Mouse (Mus musculus): ENCODE data around the gene Txn2.
A peak's percentile ranks its signal among the peaks of the same experiment; 100 is the strongest.

Gene Txn2

GRCm38 (mm10) chr15:77928673-77929331, at the start of gene Txn2:
Gene Txn2, minus strand, starts transcription at chr15:77929006.
- DNase-seq (ENCODE audit: low spot score) = peak; percentile 99

- no peak for DNase-seq (ENCODE audit: low spot score)
These were observed 48.9 kb upstream of the Txn2 start for GRCm38 (mm10) chr15:77977663-77978062.

GRCm38 (mm10) chr15:77974165-77974841, 45.5 kb upstream of the Txn2 start:
- no peak for DNase-seq (ENCODE audit: low spot score)

DNA sequence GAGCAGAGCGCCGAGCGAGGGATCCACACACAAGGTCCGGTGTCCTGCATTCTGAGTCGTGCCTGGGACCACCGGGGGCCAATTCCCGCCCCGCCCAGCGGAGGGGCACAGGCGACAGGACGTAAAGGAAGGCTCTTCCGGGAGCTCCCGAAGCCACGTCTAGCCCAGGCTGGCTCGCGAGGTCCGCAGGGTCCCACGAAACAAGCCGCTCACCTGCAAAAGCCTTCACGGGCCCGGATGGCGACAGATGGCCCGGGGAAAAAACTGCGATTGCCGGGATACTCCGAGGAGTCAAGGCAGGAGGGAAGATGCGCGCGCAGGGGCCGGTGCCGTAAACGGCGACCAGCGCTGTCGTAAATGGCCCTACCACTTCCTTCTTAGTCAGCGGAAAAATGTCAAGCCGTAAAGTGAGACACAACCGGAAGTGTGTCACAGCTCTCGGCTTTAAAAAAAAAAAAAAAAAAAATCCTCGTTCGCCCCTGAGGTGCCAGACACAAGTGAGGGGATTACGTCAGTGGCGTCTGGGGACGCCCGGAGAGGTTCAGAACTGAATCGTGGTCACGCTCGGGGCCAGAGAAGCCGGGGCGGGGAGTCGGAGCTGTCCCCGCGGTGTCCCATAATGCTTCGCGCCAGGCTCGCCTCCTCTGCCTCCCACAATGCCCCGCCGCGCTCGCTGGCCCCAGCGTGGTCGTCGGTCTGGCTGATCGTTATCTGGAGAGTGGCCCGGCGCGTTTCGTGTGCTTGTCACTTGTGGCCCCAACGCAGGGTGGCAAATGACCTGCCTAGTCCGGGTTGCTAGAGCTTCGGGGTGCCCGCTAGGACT, 41.9 kb upstream of the Txn2 start, which contains the start of gene Eif3d:
Gene Eif3d (minus strand): TSS at position 344 of the 823 bp plus-strand sequence.
- peak; percentile 95 for DNase-seq (ENCODE audit: low spot score)

DNA sequence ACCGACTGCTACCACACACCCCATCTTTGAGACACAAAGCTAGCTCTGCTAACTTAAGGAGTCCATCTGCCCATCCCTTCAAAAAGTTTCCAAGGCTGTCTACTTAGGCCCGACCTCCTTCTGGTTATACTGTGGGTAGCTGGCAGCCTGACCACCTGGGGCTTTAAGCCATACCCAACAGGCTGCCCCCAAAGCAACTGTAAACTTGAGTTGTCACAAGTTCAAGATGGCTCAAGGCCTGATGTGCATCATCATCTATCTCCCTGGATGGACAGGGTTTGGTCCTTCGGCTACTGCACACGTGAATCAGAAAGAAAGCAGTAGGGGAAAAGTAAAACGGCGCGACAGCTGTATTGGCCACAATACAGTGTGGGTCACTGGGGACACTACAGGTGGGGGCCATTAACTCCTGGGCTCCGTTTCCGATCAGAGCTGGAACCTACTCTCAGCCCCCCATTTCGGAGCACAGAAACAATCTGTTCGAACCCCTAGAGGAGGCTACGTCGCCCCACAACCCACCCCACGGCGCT, 41.2 kb upstream of the Txn2 start:
- peak; percentile 7 for DNase-seq (ENCODE audit: low spot score)

DNA sequence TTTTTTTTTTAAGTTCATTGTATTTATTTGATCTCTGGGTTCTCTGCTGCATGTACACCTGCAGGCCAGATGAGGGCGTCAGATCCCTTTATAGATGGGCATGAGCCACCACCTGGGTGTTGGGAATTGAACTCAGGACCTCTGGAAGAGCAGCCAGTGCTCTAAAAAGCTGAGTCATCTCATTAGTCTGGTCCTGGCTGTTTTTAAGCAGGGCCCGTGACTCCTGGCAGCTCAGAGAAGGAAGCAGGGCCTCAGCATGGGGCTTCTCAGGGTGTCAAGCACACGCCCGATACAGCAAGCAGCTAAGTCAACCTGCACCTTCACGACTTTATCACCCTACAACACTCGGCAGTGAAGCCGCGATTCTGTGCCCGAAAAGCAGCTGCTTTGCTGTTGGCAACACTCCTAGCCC, 36.3 kb upstream of the Txn2 start:
- no peak for DNase-seq (ENCODE audit: low spot score)

- no peak for DNase-seq (ENCODE audit: low spot score)
These were observed 33.6 kb upstream of the Txn2 start for GRCm38 (mm10) chr15:77962447-77962846.

DNA sequence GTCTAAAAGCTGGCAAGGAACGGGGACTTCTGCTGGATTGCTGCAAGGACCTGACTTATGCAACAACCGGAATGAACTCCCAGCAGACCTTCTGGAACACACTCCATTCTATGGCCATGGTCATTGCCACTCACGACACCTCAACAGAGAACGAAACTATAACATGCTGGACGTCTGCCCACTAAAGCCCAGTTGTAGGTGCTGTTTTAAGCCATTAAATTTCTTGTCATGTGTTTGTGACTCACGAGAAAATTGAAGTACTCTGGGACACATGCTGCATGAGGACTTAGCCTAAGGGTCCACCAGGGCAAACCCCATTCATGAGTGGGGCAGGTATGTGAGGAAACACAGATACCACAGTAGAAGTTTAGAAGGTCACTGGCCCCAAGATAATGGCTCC, 31.9 kb upstream of the Txn2 start:
- DNase-seq (ENCODE audit: low spot score) = no peak

GRCm38 (mm10) chr15:77958071-77958470, 29.3 kb upstream of the Txn2 start:
- DNase-seq (ENCODE audit: low spot score) = peak; percentile 9

DNA sequence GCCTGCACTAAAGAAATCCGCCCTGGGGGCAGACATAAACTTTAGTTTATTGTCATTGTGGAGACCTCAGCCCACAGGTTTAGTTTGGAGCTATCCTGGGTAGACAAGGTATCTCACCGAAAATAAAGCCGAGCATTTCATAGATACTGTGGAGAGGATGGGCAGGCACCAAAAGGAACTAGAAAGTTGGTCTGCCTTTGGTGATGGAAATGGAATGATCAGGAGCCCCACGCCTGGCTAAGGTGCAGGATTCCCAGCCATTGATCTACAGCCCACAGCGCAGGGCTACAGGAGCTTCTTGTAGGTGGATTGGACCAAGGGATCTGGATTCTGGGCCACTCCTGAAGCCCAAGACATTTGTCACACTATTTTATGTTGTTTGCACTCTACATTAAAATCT, 28.8 kb upstream of the Txn2 start:
- DNase-seq (ENCODE audit: low spot score) = no peak

DNA sequence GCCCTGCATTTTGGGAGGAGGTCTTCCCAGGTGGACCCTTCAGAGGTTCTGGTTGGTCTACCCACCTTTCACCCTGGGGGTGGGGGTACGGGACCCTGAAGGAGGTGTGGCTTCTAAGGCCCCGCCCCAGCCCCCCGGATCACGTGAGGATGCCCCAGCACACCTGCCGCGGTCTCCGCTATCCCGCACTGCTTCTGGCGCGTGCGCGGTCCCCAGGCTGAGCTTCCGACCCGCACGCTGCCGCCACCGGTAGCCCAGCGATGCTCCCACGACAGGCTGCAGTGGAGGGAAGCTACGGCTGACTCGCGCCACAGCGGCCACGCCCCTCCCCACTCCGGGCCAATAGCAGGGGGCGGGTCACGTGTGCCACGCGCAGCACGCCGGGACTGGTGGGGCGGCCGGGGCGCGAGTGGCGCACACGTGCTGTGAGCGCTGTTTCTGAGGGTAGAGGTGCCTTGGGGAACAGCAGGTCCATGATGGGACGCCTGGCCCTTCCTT, 27.6 kb upstream of the Txn2 start, which contains the start of gene Foxred2:
Gene Foxred2 (minus strand): TSS at position 319 of the 498 bp plus-strand sequence.
- peak; percentile 70 for DNase-seq (ENCODE audit: low spot score)

- no peak for DNase-seq (ENCODE audit: low spot score)
These were observed 26.9 kb upstream of the Txn2 start for GRCm38 (mm10) chr15:77955440-77956403.

GRCm38 (mm10) chr15:77954362-77954761, 25.6 kb upstream of the Txn2 start:
- no peak for DNase-seq (ENCODE audit: low spot score)

DNA sequence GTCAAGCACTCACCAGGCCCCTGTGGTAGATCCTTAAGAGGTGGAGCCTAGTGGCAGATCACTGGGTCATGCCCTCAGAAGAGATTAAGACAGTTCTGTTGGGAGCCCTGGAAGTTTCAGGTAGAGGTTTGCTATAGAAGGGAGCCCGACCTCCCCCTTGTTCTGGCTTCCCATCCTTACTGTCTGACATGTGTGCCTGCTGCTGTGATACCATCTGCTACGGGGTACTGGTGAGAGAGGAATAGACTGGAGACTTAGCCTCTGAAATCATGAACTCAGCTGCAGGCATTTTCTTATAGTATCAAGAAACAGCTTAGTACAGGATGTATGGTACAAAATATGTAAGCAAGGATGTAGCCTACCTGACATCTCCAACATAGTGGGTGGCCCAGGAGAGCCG, 24.1 kb upstream of the Txn2 start:
- no peak for DNase-seq (ENCODE audit: low spot score)

DNA sequence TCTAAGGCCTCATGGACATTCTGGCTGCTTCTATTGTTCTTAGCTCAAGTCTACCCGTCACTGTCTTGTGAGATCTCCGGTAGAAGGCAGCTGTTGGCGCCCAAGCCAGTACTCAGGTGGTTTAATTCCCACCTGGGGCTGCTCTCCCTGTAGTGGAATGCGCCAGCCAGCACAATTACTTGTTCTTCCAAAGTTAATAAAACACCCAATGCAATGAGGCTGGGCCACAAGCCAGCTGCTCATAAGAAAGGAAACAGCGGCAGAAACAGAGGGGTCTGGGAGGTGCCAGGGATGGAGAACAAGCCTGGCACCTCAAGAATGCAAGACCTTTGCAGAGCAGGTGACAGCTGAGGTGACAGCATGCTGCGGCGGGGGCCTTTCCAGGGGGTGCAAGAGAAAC, 20.3 kb upstream of the Txn2 start:
- no peak for DNase-seq (ENCODE audit: low spot score)

DNA sequence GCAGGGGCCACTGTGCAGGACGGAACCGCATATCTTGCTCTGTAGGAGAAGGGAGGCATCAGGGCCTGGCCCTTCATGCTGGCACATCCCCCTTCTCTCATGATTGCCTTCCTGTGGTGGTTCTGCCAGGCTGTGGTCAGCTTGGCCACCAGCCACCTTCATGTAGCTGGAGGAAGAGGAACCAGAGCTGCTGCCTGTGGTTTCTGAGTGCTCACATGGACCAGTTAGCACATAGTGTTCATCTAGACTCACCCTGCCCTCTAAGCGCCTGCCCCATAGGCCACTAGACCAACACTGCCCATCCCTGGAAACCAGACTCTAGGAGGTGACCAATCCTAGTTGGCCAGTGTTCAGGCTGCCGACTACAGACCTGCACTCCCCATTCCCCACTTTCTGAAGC, 16.9 kb upstream of the Txn2 start:
- no peak for DNase-seq (ENCODE audit: low spot score)

GRCm38 (mm10) chr15:77941563-77941962, 12.8 kb upstream of the Txn2 start:
- no peak for DNase-seq (ENCODE audit: low spot score)

- DNase-seq (ENCODE audit: low spot score) = no peak
These were observed 9.7 kb upstream of the Txn2 start for GRCm38 (mm10) chr15:77938516-77938915.

DNA sequence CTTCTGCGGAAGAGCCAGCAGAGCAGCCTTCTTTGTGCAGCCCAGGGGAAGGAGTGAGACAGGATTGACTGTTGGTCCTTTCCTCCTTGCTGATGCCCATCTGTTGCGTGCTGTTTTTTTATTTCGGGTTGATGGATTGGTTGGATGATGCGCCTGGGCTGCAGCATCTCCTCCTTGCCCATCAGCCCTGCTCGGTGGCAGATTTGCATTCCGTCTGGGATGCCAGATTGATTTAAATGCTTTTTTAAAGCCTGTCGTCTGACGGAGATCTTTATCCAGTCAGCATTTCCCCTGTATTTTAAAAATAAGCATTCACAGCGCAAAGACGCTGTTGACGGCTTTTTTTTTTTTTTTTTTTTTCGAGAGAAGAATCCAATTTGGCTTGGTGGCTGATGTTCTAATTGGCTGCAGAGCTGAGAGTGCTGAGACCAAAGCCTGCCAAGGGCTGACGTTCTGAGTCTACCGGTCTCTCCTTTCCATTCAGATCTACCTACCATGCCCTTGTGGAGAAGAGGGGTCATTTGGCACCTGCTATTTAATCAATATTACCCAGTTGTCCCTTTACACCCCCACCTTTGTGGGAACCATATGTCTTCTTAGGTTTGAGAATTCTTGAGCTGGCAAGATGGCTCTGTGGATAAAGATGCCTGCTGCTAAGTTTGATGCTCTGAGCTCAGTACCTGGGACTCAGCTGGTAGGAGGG, 7.0 kb upstream of the Txn2 start:
- DNase-seq (ENCODE audit: low spot score) = no peak

DNA sequence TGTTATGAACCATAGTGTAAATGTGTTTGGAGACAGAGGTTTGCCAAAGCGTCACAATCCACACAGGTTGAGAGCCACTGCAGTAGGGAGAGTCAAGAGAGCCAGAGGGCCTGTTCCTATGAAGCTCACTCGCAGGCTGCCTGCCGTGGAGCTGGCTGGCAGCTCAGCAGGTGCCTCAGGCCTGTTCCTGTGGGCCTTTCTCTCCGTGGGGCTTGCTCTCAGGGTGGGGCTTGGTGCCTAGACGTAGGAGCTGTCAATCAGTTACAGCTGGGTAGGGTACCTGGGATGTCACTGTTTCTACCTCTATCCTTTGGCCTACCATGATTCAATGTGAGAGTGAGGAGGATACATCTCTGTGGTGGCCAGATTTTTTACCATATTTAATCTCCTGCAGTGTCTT, 6.2 kb upstream of the Txn2 start:
- DNase-seq (ENCODE audit: low spot score) = no peak

GRCm38 (mm10) chr15:77934326-77934725, 5.5 kb upstream of the Txn2 start:
- DNase-seq (ENCODE audit: low spot score) = no peak
